Mouse (Mus musculus): ENCODE measurements around the gene Npr1.

The Npr1 gene

GRCm38 (mm10) chr3:90433381-90434020 is 32.2 kb downstream of the Npr1 start, which contains the start of gene Ints3:
Ints3 (minus strand) TSS chr3:90433622.
- peak; percentile 100 for DNase-seq

GRCm38 (mm10) chr3:90432811-90433219 is 32.9 kb downstream of the Npr1 start:
- DNase-seq: no peak

GRCm38 (mm10) chr3:90432348-90432747 is 33.3 kb downstream of the Npr1 start:
- DNase-seq: no peak

GRCm38 (mm10) chr3:90429576-90429975 is 36.1 kb downstream of the Npr1 start:
- DNase-seq: no peak

- no peak for DNase-seq
Measured at GRCm38 (mm10) chr3:90428186-90428585, 37.5 kb downstream of the Npr1 start.

- no peak for DNase-seq
Measured at GRCm38 (mm10) chr3:90427574-90427973, 38.1 kb downstream of the Npr1 start.

GRCm38 (mm10) chr3:90425499-90425898 is 40.2 kb downstream of the Npr1 start:
- no peak for DNase-seq

GRCm38 (mm10) chr3:90423549-90423948 is 42.1 kb downstream of the Npr1 start:
- DNase-seq: no peak

- DNase-seq: no peak
Measured at GRCm38 (mm10) chr3:90420696-90421095, 45.0 kb downstream of the Npr1 start.

GRCm38 (mm10) chr3:90413011-90413396 is 52.7 kb downstream of the Npr1 start:
- no peak for DNase-seq

- peak; percentile 46 for DNase-seq
Measured at GRCm38 (mm10) chr3:90412312-90413010, 53.2 kb downstream of the Npr1 start.

- DNase-seq: no peak
Measured at GRCm38 (mm10) chr3:90408721-90409120, 56.9 kb downstream of the Npr1 start.

- DNase-seq: no peak
Measured at GRCm38 (mm10) chr3:90406414-90406813, 59.3 kb downstream of the Npr1 start.

- no peak for DNase-seq
Measured at GRCm38 (mm10) chr3:90404609-90405008, 61.1 kb downstream of the Npr1 start.

- no peak for DNase-seq
Measured at GRCm38 (mm10) chr3:90404121-90404520, 61.5 kb downstream of the Npr1 start.

GRCm38 (mm10) chr3:90400993-90401392 is 64.7 kb downstream of the Npr1 start:
- DNase-seq: no peak
